Mouse (Mus musculus) hindbrain, embryonic 10.5 days (tissue): ENCODE results near the gene Slc50a1. TPM values are rescaled to one million over a fixed set of nuclear protein-coding genes. Genes with fewer than 3 reads are reported as not detected.

Experiments used
- DNase-seq: peaks from one replicate; pipeline ENCODE4 v3.0.0-alpha.2; 2017; ENCODE audit warnings: low spot score
- H3K27ac ChIP-seq: fragments of 300-500 bp; sonication (generic); 2 replicates; pipeline ENCODE4 v1.5.1; 2016; ENCODE audit warnings: mild to moderate bottlenecking, moderate library complexity
- H3K27me3 ChIP-seq: fragments of 300-500 bp; sonication (generic); 2 replicates; pipeline ENCODE4 v1.6.1; 2016; ENCODE audit warnings: mild to moderate bottlenecking; ENCODE audit not compliant: poor library complexity, insufficient read depth, severe bottlenecking
- H3K36me3 ChIP-seq: fragments of 300-500 bp; sonication (generic); 2 replicates; pipeline ENCODE4 v1.6.1; 2016; ENCODE audit warnings: mild to moderate bottlenecking, moderate library complexity
- H3K4me1 ChIP-seq: fragments of 300-500 bp; sonication (generic); replicated peaks from 2 replicates; pipeline ENCODE4 v1.6.1; 2016; ENCODE audit warnings: mild to moderate bottlenecking
- H3K4me3 ChIP-seq: fragments of 300-500 bp; sonication (generic); 2 replicates; pipeline ENCODE4 v1.5.1; 2016; ENCODE audit warnings: mild to moderate bottlenecking, moderate library complexity
- H3K9me3 ChIP-seq: fragments of 300-500 bp; sonication (generic); 2 replicates; pipeline ENCODE4 v1.6.1; 2016; ENCODE audit warnings: mild to moderate bottlenecking, moderate library complexity
- WGBS: fragments of 180-500 bp; shearing (Covaris S2); methylation state at CpG from one replicate; pipeline ENCODE4 v1.1.7; 2016; 5-methylcytosine and 5-hydroxymethylcytosine counted together
- polyA plus RNA-seq: library from polyadenylated mRNA; unstranded; fragments of >200 nt; fragmentation: Nextera tagmentation; extraction: Ambion mirVana; gene quantifications from 2 replicates; pipeline ENCODE4 v1.2.1, GENCODE M21; 2016

The Slc50a1 gene
- polyA plus RNA-seq, 1 experiment from 2014 or later, result 36.8 TPM

DNA sequence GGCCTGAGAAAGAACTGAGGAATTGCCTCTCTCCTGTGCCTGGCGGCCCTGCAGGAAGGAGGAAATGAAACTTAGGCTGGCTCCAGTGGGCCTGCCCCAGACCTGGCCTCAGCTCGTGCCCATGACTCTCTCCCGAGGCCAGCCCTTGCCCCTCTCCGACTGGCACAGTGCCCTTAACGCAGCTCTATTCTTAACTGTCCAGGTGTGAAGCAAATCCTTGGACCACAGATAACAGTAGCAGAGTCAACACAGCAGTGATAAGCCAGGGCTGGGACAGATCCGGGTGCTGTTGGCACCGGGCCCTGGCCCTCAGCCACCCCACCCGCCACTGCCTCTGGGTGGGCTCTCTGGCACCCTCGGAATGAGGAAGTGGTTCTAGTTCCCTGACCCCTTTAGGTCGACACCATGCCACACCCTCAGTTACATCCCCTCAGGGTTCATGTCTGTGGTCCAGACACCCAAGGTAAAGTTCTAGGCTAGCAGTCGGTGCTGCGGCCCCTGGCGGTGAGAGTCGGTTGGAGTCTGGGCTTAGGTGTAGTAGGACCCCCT lies 36.7 kb downstream of the Slc50a1 start:
- no peaks in the 10 kb centered on the region for H3K9me3 ChIP-seq
- H3K27ac ChIP-seq, result no peak overlapping the region
- H3K27me3 ChIP-seq, result peaks cover 34% of the 10 kb centered on the region
- WGBS, result 89% methylated on average over 14 of the region's 14 CpGs
- no peak overlapping the region for H3K4me3 ChIP-seq
- DNase-seq, result no peak
- peaks cover 26% of the 10 kb centered on the region for H3K4me1 ChIP-seq
- peaks cover 53% of the 10 kb centered on the region for H3K36me3 ChIP-seq

DNA sequence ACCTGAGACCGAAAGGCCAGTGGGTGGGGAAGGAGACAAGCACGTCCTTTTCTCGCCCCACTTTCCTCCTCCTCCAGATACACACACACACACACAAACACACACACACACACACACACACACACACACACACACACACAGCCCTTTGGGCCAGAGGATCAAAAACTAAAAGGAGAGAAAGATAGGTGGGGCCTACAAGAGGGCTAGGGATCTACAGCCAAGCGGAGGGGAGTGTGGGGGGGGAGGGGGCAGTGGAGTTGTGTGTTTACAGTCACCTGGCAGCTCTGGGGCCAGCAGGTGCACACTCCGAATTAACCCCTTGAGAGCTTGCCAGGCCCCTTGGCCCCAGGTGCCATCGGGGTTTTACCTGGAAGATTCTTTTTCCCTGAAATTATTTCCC lies 37.8 kb downstream of the Slc50a1 start:
- 70% methylated on average over 6 of the region's 6 CpGs for WGBS
- no peak overlapping the region for H3K27ac ChIP-seq
- no peaks in the 10 kb centered on the region for H3K9me3 ChIP-seq
- peaks cover 33% of the 10 kb centered on the region for H3K4me1 ChIP-seq
- H3K4me3 ChIP-seq, result no peak overlapping the region
- peaks cover 42% of the 10 kb centered on the region for H3K36me3 ChIP-seq
- peaks cover 36% of the 10 kb centered on the region for H3K27me3 ChIP-seq
- DNase-seq, result no peak

DNA sequence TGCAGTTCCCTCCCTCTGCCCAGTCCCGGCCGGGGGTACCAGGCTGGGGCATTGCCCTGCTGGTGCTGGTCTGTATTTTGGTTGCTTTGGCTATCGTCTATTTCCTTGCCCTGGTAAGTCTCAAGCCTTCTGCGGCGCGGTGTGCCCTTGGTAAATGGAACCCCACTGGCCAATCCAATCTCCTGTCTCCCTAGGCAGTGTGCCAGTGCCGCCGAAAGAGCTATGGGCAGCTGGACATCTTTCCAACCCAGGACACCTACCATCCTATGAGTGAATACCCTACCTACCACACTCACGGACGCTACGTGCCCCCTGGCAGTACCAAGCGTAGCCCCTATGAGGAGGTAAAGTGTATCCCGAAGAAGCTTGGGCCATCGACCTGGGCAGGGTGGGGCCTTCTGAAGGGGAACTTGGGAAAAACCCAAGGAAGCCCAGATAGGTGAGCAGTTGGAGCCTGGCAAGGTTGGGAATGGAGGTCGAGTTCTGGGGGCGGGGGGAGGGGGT lies 38.5 kb downstream of the Slc50a1 start:
- no peak for DNase-seq
- Histone ChIP-seq H3K27ac (0 out of 2 replicates have a peak overlapping the region, but pooled peaks have one; percentile 8), H3K27me3 (peaks cover 36% of the 10 kb centered on the region), H3K36me3 (peaks cover 37% of the 10 kb centered on the region), H3K9me3 (no peaks in the 10 kb centered on the region), H3K4me1 (peaks cover 40% of the 10 kb centered on the region), H3K4me3 (no peak overlapping the region)
- WGBS, result 74% methylated on average over 16 of the region's 16 CpGs

DNA sequence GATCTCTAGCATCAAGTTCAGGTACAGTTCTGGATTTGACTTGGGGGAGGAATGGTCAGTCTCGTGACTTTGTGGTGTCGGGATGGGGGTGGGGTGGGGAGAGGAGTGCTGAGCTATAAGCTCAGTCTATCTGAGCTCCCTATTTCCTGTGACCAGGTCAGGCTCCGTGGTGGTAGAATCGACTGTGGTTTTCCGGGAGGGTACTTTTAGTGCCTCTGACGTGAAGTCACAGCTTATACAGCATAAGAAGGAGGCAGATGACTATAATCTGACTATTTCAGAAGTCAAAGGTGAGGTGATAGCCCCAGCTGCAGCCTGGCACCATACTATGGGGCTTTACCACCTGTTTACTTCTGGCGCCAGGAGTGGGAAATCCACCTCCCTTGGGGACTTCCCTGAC lies 39.0 kb downstream of the Slc50a1 start:
- peaks cover 44% of the 10 kb centered on the region for H3K4me1 ChIP-seq

DNA sequence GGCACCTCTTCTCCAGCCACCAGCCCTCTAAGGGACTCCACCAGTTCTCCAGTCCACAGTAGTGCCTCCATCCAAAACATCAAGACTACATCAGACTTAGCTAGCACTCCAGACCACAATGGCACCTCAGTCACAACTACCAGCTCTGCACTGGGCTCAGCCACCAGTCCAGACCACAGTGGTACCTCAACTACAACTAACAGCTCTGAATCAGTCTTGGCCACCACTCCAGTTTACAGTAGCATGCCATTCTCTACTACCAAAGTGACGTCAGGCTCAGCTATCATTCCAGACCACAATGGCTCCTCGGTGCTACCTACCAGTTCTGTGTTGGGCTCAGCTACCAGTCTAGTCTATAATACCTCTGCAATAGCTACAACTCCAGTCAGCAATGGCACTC lies 39.8 kb downstream of the Slc50a1 start:
- Histone ChIP-seq H3K4me1 (peaks cover 52% of the 10 kb centered on the region), H3K9me3 (no peaks in the 10 kb centered on the region), H3K27me3 (peaks cover 36% of the 10 kb centered on the region), H3K4me3 (no peak overlapping the region), H3K27ac (no peak overlapping the region), H3K36me3 (peaks cover 27% of the 10 kb centered on the region)
- DNase-seq, result no peak
- 88% methylated on average over 2 of the region's 2 CpGs for WGBS

More for the DNA sequence above, 39.0 kb downstream of the Slc50a1 start:
- no peak for DNase-seq
- 77% methylated on average over 7 of the region's 7 CpGs for WGBS
- no peaks in the 10 kb centered on the region for H3K9me3 ChIP-seq
- H3K27me3 ChIP-seq, result peaks cover 36% of the 10 kb centered on the region
- no peak overlapping the region for H3K4me3 ChIP-seq
- H3K36me3 ChIP-seq, result peaks cover 32% of the 10 kb centered on the region
- no peak overlapping the region for H3K27ac ChIP-seq

DNA sequence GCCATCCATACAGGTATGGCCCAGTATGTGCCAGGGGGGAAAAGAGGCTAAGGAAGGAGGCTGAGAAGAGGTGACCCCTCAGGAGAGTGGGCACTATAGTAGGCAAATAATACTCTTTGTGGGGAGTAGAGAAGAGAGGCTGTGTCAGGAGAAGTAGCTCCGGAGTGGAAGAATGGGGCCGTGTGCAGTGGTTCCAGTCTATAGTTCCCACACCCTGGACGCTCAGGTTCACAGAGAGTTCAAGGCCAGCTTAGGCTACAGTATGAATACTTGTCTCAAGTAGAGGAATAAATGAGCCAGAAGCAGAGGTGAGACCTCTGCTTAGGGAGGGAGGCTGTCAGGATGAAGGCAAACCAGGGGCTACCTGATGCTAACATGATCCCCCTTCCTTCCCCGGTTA lies 41.1 kb downstream of the Slc50a1 start:
- H3K4me3 ChIP-seq, result 0 out of 2 replicates have a peak overlapping the region, but pooled peaks have one; percentile 83
- DNase-seq, result no peak
- peak overlapping the region; percentile 97; the same call in 1 of the 2 replicates for H3K27ac ChIP-seq
- peaks cover 65% of the 10 kb centered on the region for H3K4me1 ChIP-seq
- H3K36me3 ChIP-seq, result peaks cover 27% of the 10 kb centered on the region
- H3K9me3 ChIP-seq, result no peaks in the 10 kb centered on the region
- 65% methylated on average over 4 of the region's 4 CpGs for WGBS
- H3K27me3 ChIP-seq, result peaks cover 29% of the 10 kb centered on the region

DNA sequence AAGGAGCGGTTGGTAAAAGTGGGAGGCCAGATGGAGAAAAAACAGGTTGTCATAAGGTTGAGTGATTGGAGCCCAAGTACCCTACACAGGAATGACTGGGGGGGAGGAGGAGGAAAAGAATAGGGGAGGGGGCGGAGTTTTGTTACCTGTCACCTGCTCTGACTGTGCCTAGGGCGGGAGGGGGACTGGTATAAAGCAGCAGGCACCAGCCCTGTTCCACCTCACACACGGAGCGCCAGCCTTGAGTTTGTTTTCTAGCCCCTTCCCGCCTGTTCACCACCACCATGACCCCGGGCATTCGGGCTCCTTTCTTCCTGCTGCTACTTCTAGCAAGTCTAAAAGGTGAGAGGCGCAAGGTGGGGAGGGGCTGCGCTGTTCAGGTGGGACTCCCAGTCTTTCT lies 41.5 kb downstream of the Slc50a1 start, which contains the start of gene Muc1:
TSS of gene Muc1 (plus strand) at position 222 of the 400 bp plus-strand sequence.
- Histone ChIP-seq H3K4me1 (peaks cover 69% of the 10 kb centered on the region), H3K9me3 (no peaks in the 10 kb centered on the region), H3K4me3 (peak within 1 kb of the TSS; percentile 83), H3K27me3 (peaks cover 29% of the 10 kb centered on the region), H3K27ac (peak within 1 kb of the TSS; percentile 97), H3K36me3 (peaks cover 28% of the 10 kb centered on the region)
- WGBS, result 23% methylated on average over 10 of the region's 10 CpGs
- DNase-seq, result no peak

DNA sequence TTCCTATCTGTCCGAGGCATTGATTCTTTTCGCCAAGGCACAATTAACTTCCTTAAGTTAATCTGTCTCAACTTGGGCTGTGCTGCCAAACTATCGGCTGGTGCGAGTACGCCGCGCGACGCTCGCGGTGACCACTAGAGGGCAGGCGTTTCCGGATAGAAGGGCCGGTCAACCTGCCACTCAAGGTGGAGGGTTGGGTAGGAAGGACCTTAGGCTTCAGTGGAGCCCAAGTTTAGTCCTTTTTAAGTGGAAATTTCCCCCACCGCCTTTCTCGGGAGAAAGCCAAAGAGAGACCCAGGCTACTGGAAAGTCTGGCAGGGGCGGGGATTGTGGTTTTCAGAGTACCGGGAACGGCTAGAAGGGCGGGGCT lies 42.2 kb downstream of the Slc50a1 start:
- H3K27me3 ChIP-seq, result peaks cover 29% of the 10 kb centered on the region
- peaks cover 31% of the 10 kb centered on the region for H3K36me3 ChIP-seq
- under 1% methylated on average over 20 of the region's 20 CpGs for WGBS
- peak; percentile 92 for DNase-seq
- peak overlapping the region; percentile 97 for H3K27ac ChIP-seq
- peaks cover 76% of the 10 kb centered on the region for H3K4me1 ChIP-seq
- H3K9me3 ChIP-seq, result no peaks in the 10 kb centered on the region
- H3K4me3 ChIP-seq, result peak overlapping the region; percentile 83

DNA sequence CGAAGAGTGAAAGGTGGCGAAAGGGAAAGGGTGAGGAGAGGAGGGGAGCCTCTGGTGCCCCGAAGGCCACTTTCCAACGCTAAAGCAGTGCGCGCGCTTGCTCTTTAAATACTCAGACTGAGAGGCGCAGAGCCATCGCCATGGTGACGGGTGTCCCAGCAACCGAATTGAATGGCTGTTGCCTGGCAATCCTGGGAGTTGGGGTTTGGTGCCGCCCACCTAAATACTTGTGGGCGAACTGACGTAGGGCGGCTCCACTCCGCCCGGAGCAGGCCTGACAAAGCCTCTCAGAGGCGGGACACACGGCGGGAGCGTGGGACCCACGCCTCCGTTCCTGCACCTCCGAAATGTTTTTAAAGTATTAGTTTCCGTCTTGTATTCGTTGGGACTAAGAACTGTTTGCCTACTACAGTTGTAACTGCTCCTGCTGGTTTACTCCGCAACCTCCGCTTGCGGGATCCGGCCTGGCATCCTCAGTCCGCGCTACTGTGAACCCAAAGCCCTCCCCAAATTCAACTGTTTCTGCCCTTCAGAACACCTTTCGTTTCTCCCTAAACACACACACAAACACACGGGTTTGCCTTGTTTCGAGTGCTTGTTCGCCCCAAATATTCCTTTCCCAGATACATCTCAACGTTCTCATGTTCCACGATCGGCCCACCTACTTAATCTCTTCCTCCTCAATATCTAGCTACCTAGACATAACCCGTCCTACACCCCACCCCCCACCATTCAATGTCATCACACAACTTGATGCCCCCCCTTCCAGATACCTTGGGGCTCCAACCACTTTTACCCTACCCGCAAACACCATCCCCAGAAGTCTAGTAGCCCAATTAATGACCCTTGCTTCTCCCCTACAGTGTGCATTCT lies 42.8 kb downstream of the Slc50a1 start:
- DNase-seq, result peak; percentile 99
- H3K27me3 ChIP-seq, result peaks cover 29% of the 10 kb centered on the region
- WGBS, result 2% methylated on average over 41 of the region's 41 CpGs
- H3K27ac ChIP-seq, result peak overlapping the region; percentile 97
- H3K4me1 ChIP-seq, result peaks cover 76% of the 10 kb centered on the region
- H3K4me3 ChIP-seq, result peak overlapping the region; percentile 83
- no peaks in the 10 kb centered on the region for H3K9me3 ChIP-seq
- H3K36me3 ChIP-seq, result peaks cover 32% of the 10 kb centered on the region

DNA sequence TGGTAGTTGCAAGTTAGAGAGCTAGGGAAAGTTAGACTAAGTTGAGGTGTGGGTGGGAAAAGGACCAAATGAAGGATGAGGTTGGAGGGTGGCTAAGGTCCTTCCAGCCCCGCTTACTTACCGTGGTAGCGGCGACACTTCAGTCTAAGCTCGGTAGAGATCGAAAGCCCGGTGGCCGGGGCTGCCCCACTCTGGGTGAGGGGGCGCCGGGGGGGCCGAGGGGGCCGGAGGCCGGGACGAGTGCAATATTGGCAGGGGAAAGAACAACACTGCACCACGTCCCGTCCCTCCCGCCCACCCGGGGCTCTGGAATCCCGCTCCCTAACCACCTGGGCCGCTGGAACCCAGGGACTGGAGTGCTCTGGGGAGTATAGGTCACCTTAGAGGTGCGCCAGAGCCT lies 43.5 kb downstream of the Slc50a1 start, which contains the start of gene Mtx1:
TSS of gene Mtx1 (minus strand) at position 189 of the 400 bp plus-strand sequence.
- no peak for DNase-seq
- H3K27me3 ChIP-seq, result peaks cover 27% of the 10 kb centered on the region
- under 1% methylated on average over 21 of the region's 21 CpGs for WGBS
- H3K4me1 ChIP-seq, result peaks cover 75% of the 10 kb centered on the region
- H3K4me3 ChIP-seq, result peak within 1 kb of the TSS; percentile 83
- H3K36me3 ChIP-seq, result peaks cover 38% of the 10 kb centered on the region
- H3K27ac ChIP-seq, result peak within 1 kb of the TSS; percentile 97
- no peaks in the 10 kb centered on the region for H3K9me3 ChIP-seq

DNA sequence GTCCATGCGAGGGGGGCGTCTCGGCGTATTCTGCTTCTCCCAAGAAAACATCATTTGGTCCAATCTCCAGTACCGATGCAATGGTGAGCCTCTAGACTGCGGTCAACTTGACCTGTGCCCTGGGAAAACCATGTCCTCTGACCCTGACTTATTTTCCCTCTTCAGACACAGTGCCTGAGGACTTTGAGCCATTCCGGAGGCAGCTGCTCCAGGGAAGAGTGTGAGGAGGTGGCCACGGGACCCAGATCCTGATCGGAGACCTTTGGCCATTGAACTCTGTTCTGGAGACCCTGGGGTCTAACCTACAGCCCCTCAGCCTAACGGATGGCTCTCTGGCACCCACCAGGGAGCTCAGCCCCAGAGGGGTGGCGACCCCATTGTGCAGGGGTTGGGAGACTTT lies 44.0 kb downstream of the Slc50a1 start:
- H3K27ac ChIP-seq, result peak overlapping the region; percentile 97
- H3K4me3 ChIP-seq, result peak overlapping the region; percentile 83
- no peaks in the 10 kb centered on the region for H3K9me3 ChIP-seq
- peaks cover 73% of the 10 kb centered on the region for H3K4me1 ChIP-seq
- H3K27me3 ChIP-seq, result peaks cover 22% of the 10 kb centered on the region
- H3K36me3 ChIP-seq, result peaks cover 44% of the 10 kb centered on the region
- WGBS, result 9% methylated on average over 11 of the region's 11 CpGs
- no peak for DNase-seq

DNA sequence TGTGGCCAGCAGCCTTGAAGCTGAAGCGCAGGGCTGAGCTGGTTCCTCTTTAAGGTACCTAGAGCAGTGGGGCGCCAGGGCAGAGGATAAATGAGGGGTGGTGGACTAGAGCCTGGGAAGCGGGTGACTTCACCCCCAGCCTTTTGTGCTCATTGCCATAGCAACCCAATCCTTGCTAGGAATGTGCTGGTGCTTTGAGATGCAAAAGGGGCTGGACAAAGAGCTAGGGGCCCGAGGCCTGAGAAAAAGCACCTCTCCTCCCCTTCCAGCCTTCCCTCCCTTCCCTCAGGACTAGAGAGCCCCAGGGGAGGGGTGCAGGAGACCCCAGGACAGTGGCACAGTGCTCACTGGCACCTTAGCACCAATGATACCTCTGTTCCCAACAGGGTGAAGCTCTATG lies 44.5 kb downstream of the Slc50a1 start:
- Histone ChIP-seq H3K4me1 (peaks cover 78% of the 10 kb centered on the region), H3K9me3 (no peaks in the 10 kb centered on the region), H3K4me3 (peak overlapping the region; percentile 83), H3K36me3 (peaks cover 48% of the 10 kb centered on the region), H3K27me3 (peaks cover 22% of the 10 kb centered on the region), H3K27ac (peak overlapping the region; percentile 97)
- peak; percentile 89 for DNase-seq
- WGBS, result 13% methylated on average over 4 of the region's 4 CpGs

DNA sequence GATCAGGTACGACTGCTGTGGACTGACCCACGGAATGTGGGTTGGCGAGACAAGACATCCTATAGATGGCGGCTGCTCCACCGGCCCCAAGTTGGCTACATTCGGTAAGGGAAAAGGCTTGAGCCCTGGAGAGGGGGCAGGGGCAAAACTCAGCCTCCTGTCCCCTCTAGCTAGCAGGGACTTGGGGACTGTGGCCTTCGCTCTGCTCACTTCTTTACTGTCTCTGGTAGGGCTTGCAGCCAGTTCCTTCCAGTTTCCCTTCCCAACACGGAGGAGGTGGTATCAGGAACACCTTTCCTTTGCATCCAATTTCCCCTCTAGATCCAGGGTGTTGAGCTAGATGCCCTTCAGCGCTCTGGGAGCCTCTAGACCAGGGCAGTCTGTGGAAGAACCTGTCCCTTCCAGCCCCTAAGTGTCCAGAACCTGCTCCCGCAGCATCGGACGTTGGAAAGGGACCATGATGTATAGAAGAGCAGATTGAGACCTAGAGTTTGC lies 45.0 kb downstream of the Slc50a1 start:
- Histone ChIP-seq H3K36me3 (peaks cover 51% of the 10 kb centered on the region), H3K4me1 (peaks cover 81% of the 10 kb centered on the region)

More for the DNA sequence above, 45.0 kb downstream of the Slc50a1 start:
- no peak for DNase-seq
- peaks cover 17% of the 10 kb centered on the region for H3K27me3 ChIP-seq
- no peaks in the 10 kb centered on the region for H3K9me3 ChIP-seq
- H3K4me3 ChIP-seq, result peak overlapping the region; percentile 83
- WGBS, result 24% methylated on average over 12 of the region's 12 CpGs
- peak overlapping the region; percentile 97 for H3K27ac ChIP-seq
